8 mouse cellular contexts compared by ENCODE assay signal in the genomic region with DNA sequence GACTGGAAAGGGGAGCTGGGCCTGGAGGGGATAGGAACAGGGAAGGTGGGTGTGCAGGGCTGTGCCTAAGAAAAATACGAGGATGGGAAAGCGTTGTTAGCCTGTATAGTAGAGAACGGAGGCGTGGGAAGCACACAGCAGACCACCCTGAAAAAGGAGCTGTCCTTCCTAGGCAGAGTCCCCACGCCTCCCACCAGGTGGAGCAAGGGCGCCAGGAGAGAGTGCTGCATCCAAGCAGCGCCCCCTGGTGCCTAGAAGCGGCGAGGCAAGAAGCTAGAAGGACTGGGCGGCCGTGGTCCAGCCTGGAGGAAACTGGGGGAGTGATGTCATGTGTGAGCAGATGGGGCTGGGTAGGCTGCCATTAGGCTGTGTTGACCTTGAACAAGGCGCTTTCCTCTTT.
A peak's percentile ranks its signal among the peaks of the same experiment; 100 is the strongest.
DNase-seq lines count a peak whose midpoint lies in the region; ATAC-seq lines count a peak whose summit lies in the region.

No protein-coding gene starts in this region.

- no peak overlapping the region for H3K9ac ChIP-seq in lung, embryonic 16.5 days (ENCODE audit: low read length)

- H3K4me1 ChIP-seq in hindbrain, embryonic 10.5 days (replicated peaks), result peaks cover 53% of the 10 kb centered on the region
- peaks cover 18% of the 10 kb centered on the region for H3K4me1 ChIP-seq in lung, embryonic 16.5 days (replicated peaks; ENCODE audit: control insufficient read depth, insufficient read depth, low read length)

- H3K27ac ChIP-seq in hindbrain, embryonic 10.5 days, result peak overlapping the region; percentile 87
- H3K27ac ChIP-seq in lung, embryonic 16.5 days (ENCODE audit: low read length), result no peak overlapping the region; the same call in 1 of the 2 replicates

- ATAC-seq in frontal cortex, adult (ENCODE audit: low TSS enrichment), result peak; percentile 75
- ATAC-seq in lung, embryonic 16.5 days (ENCODE audit: low read depth), result peak; percentile 75

- peaks cover 11% of the 10 kb centered on the region for H3K27me3 ChIP-seq in hindbrain, embryonic 10.5 days (ENCODE audit: insufficient read depth, poor library complexity, severe bottlenecking)
- no peaks in the 10 kb centered on the region; the same call in 1 of the 2 replicates for H3K27me3 ChIP-seq in lung, embryonic 16.5 days (ENCODE audit: control insufficient read depth, insufficient read depth, low read depth, low read length)

- peak; percentile 92 for DNase-seq in Muller cell, postnatal 12 days (ENCODE audit: inconsistent ontology term)
- DNase-seq in cerebellum, adult 9-10 months, result peak; percentile 95
- peak; percentile 93 for DNase-seq in hindbrain, embryonic 10.5 days (ENCODE audit: low spot score)
- peak; percentile 84 for DNase-seq in layer of hippocampus, adult 9-11 months
- peak; percentile 75 for DNase-seq in ovary, adult 18-20 months (ENCODE audit: low spot score)
- peak; percentile 90 for DNase-seq in thymus, postnatal 0 days (ENCODE audit: low spot score)

- H3K4me2 ChIP-seq in lung, embryonic 16.5 days (ENCODE audit: low read depth, low read length), result peak overlapping the region; percentile 94

- peak overlapping the region; percentile 79 for H3K4me3 ChIP-seq in hindbrain, embryonic 10.5 days
- H3K4me3 ChIP-seq in lung, embryonic 16.5 days (ENCODE audit: low read length), result peak overlapping the region; percentile 77

- H3K9me3 ChIP-seq in hindbrain, embryonic 10.5 days, result no peaks in the 10 kb centered on the region
- no peaks in the 10 kb centered on the region for H3K9me3 ChIP-seq in lung, embryonic 16.5 days (ENCODE audit: control insufficient read depth, low read length)

- no peaks in the 10 kb centered on the region for H3K36me3 ChIP-seq in hindbrain, embryonic 10.5 days
- no peaks in the 10 kb centered on the region for H3K36me3 ChIP-seq in lung, embryonic 16.5 days (ENCODE audit: control insufficient read depth, insufficient read depth, low read length)

- 1% methylated on average over 12 of the region's 12 CpGs for WGBS in hindbrain, embryonic 10.5 days
- 2% methylated on average over 12 of the region's 12 CpGs for WGBS in lung, embryonic 16.5 days
